Mouse (Mus musculus) lung, postnatal 14 days (tissue): ENCODE data around the gene Dusp7.

Source experiments
- DNase-seq: peaks from one replicate; pipeline ENCODE4 v3.0.0; 2021

Dusp7 gene

GRCm38 (mm10) chr9:106421865-106422160, 53.4 kb downstream of the Dusp7 start:
- peak; percentile 94 for DNase-seq
